Mouse (Mus musculus) limb, embryonic 13.5 days (tissue): ENCODE measurements around the gene Prm3. TPM values are rescaled to one million over a fixed set of nuclear protein-coding genes. Genes with fewer than 3 reads are reported as not detected.
"Not testable (repeated sequence)": the region's sequence is repeated elsewhere in the genome, so short reads cannot be mapped to it uniquely, and the experiment has no call there.

Experiments used
- ATAC-seq: fragments of 200-750 bp; cut with Nextera tagmentation; 2 replicates; pipeline ENCODE4 v1.8.0; 2017; ENCODE audit warnings: low read depth, moderate number of reproducible peaks, moderate TSS enrichment; ENCODE audit not compliant: low FRiP score
- H3K27ac ChIP-seq: fragments of 300-500 bp; sonication (generic); 2 replicates; pipeline ENCODE4 v1.5.1; 2015; ENCODE audit warnings: inconsistent platforms, mild to moderate bottlenecking, moderate library complexity
- H3K27me3 ChIP-seq: fragments of 300-500 bp; sonication (generic); 2 replicates; pipeline ENCODE4 v1.6.1; 2015; ENCODE audit warnings: mild to moderate bottlenecking, inconsistent platforms
- H3K36me3 ChIP-seq: fragments of 300-500 bp; sonication (generic); 2 replicates; pipeline ENCODE4 v1.6.1; 2015; ENCODE audit warnings: inconsistent platforms, mild to moderate bottlenecking, moderate library complexity
- H3K4me1 ChIP-seq: fragments of 300-500 bp; sonication (generic); 2 replicates; pipeline ENCODE4 v1.6.1; 2015; ENCODE audit warnings: inconsistent platforms
- H3K4me2 ChIP-seq: fragments of 300-500 bp; sonication (generic); replicated peaks from 2 replicates; pipeline ENCODE4 v1.6.1; 2015; ENCODE audit warnings: inconsistent platforms, mild to moderate bottlenecking, moderate library complexity
- H3K4me3 ChIP-seq: fragments of 300-500 bp; sonication (generic); 2 replicates; pipeline ENCODE4 v1.5.1; 2015; ENCODE audit warnings: moderate library complexity, mild to moderate bottlenecking, inconsistent platforms
- H3K9ac ChIP-seq: fragments of 300-500 bp; sonication (generic); 2 replicates; pipeline ENCODE4 v1.6.1; 2015; ENCODE audit warnings: mild to moderate bottlenecking, inconsistent platforms
- H3K9me3 ChIP-seq: fragments of 300-500 bp; sonication (generic); 2 replicates; pipeline ENCODE4 v1.6.1; 2016; ENCODE audit warnings: inconsistent platforms
- WGBS: fragments of 180-500 bp; shearing (Covaris S2); methylation state at CpG from one replicate; pipeline ENCODE4 v1.1.7; 2015; 5-methylcytosine and 5-hydroxymethylcytosine counted together
- polyA plus RNA-seq: library from polyadenylated mRNA; unstranded; fragments of >200 nt; fragmentation: Nextera tagmentation; extraction: Ambion mirVana; gene quantifications from 2 replicates; pipeline ENCODE4 v1.2.1, GENCODE M21; 2015

Prm3 gene
- polyA plus RNA-seq, 1 experiment from 2014 or later, result not detected

- 54% methylated on average over 4 of the region's 4 CpGs for WGBS
- peak; percentile 58; the same call in 1 of the 2 replicates for ATAC-seq
- H3K4me2 ChIP-seq, result no peak overlapping the region
- H3K4me1 ChIP-seq, result peaks cover 33% of the 10 kb centered on the region
- H3K9me3 ChIP-seq, result 0 out of 2 replicates have a peak, but pooled peaks cover 3% of the 10 kb centered on the region
- H3K36me3 ChIP-seq, result no peaks in the 10 kb centered on the region
- H3K4me3 ChIP-seq, result no peak overlapping the region
- no peak overlapping the region for H3K9ac ChIP-seq
- no peaks in the 10 kb centered on the region for H3K27me3 ChIP-seq
- H3K27ac ChIP-seq, result peak overlapping the region; percentile 28; the same call in 1 of the 2 replicates
These were observed 35.1 kb upstream of the Prm3 start for GRCm38 (mm10) chr16:10825840-10826239.

- H3K4me2 ChIP-seq, result no peak overlapping the region
- H3K27me3 ChIP-seq, result no peaks in the 10 kb centered on the region
- peaks cover 34% of the 10 kb centered on the region for H3K4me1 ChIP-seq
- H3K36me3 ChIP-seq, result no peaks in the 10 kb centered on the region
- no peak overlapping the region for H3K4me3 ChIP-seq
- H3K9me3 ChIP-seq, result 0 out of 2 replicates have a peak, but pooled peaks cover 3% of the 10 kb centered on the region
- H3K27ac ChIP-seq, result no peak overlapping the region
- ATAC-seq, result no peak
- H3K9ac ChIP-seq, result no peak overlapping the region
- 92% methylated on average over 1 of the region's 1 CpGs for WGBS
These were observed 33.8 kb upstream of the Prm3 start for GRCm38 (mm10) chr16:10824536-10824935.

DNA sequence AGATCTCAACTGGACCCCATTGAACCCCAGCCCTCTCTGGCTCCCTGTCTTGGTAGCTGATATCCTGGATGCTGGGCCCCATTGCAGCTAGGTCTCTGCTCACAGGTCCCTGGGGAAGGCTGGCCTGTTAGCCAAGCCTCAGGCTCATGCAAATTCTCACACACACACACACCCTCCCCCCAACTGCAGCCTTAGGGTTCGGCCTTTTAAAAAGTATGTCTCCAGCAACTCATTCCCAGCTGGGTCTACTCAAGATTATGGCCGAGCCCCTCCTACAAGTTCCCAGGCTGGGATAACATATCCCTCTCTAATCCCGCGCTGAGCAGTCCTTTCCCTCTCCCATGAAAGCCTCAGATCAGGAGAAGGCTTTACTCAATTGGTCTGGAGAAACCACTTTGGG, 30.7 kb upstream of the Prm3 start:
- Histone ChIP-seq H3K4me2 (no peak overlapping the region), H3K4me3 (no peak overlapping the region), H3K9me3 (0 out of 2 replicates have a peak, but pooled peaks cover 3% of the 10 kb centered on the region), H3K36me3 (no peaks in the 10 kb centered on the region), H3K27me3 (no peaks in the 10 kb centered on the region), H3K4me1 (peaks cover 25% of the 10 kb centered on the region), H3K9ac (no peak overlapping the region), H3K27ac (no peak overlapping the region)
- no peak for ATAC-seq
- WGBS, result 37% methylated on average over 4 of the region's 4 CpGs

DNA sequence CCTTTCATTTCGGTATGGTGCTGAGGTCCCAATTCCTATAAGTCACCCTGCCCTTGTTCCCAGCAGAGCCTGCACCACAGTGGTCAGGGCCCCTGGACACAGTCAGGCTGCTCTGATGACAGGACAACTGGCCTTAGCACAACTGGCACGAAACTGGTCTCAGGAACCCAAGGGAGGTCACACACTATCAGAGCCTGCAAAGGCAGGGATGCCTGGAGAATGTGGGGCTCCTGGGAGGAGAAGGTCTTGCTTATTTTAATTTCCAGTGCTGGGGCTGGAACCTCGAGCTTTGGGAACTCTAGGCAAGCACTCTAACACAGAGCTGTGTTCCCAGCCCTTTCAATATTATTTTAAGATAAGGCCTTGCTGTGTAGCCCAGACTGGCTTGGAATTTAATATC, 29.3 kb upstream of the Prm3 start:
- Histone ChIP-seq H3K9ac (no peak overlapping the region), H3K4me1 (peaks cover 12% of the 10 kb centered on the region), H3K4me2 (no peak overlapping the region)

DNA sequence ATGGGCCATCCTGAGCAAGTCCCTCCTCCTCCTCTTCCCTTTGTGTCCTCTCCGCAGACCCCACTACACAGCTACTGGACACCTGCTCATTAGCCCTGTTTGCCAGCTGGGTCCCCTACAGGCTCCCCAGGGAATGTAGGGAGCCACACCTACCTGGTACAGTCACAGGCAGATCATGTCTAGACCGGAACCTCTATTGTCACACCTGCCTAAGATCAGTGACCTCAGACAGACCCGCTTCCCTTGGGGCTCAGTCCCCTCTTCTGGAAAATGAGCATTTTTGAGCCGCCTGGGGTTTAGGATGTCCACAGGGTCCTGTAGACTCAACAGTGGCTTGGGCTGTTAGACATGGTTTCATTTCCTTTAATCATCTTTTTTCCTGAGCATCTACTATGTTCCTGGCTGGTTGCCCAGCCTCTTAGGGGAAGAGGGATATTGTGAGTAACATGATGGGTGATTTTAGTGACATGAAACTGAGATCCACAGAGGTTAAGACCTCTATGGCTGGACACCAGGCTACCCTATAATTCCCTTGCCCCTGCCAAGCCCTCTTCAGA, 27.9 kb upstream of the Prm3 start:
- Histone ChIP-seq H3K27ac (no peak overlapping the region), H3K27me3 (no peaks in the 10 kb centered on the region), H3K9ac (no peak overlapping the region), H3K4me1 (peaks cover 9% of the 10 kb centered on the region), H3K9me3 (0 out of 2 replicates have a peak, but pooled peaks cover 3% of the 10 kb centered on the region), H3K4me2 (no peak overlapping the region), H3K4me3 (no peak overlapping the region), H3K36me3 (no peaks in the 10 kb centered on the region)
- WGBS, result 80% methylated on average over 4 of the region's 4 CpGs
- no peak for ATAC-seq

More for the DNA sequence above, 29.3 kb upstream of the Prm3 start:
- Histone ChIP-seq H3K4me3 (no peak overlapping the region), H3K27ac (no peak overlapping the region), H3K27me3 (no peaks in the 10 kb centered on the region), H3K9me3 (0 out of 2 replicates have a peak, but pooled peaks cover 3% of the 10 kb centered on the region), H3K36me3 (no peaks in the 10 kb centered on the region)
- 73% methylated on average over 3 of the region's 3 CpGs for WGBS
- no peak for ATAC-seq

DNA sequence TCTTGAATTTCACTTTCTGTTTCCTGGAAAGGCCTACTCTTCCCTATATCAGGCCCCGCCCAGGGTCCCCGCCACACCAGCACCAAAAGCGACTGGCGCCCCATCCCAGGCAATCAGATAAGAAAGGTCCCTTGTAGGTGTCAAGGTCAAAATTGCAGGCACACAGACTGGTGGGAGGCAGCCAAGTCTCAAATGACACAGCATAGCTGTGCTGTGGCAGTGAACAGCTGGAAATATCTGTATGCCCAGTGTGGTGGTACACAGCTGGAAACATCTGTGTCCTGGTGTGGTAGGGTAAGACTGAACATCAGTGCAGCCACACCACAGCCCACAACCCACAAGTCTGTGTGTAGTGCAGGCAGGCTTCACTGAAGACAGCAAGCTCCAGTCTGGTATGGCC, 24.1 kb upstream of the Prm3 start:
- Histone ChIP-seq H3K36me3 (no peaks in the 10 kb centered on the region), H3K4me2 (no peak overlapping the region), H3K4me1 (no peaks in the 10 kb centered on the region), H3K27ac (no peak overlapping the region), H3K27me3 (no peaks in the 10 kb centered on the region), H3K9me3 (no peaks in the 10 kb centered on the region), H3K9ac (no peak overlapping the region), H3K4me3 (no peak overlapping the region)
- no peak for ATAC-seq
- WGBS, result 76% methylated on average over 4 of the region's 4 CpGs

DNA sequence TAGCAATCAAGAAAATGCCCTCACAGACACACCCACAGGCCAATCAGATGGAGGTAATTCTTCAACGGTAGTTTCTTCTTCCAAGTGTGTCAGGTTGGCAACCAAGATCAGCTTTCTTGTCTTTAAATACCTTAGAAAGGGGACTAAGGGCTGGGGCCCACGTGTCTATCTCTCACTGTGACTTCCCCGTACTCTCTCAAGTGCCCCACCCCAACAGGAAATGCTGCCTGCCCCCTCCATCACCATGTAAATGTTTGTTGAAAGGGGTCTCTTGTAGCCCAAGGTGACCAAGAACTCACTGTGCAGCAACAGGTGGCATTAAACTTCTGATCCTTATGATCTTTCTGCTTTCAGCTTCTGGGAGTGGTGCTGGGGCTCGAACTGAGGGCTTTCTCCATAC, 23.0 kb upstream of the Prm3 start:
- Histone ChIP-seq H3K4me2 (no peak overlapping the region), H3K9ac (no peak overlapping the region), H3K27me3 (no peaks in the 10 kb centered on the region), H3K4me1 (no peaks in the 10 kb centered on the region), H3K9me3 (no peaks in the 10 kb centered on the region), H3K36me3 (no peaks in the 10 kb centered on the region), H3K4me3 (no peak overlapping the region), H3K27ac (no peak overlapping the region)
- ATAC-seq, result no peak
- WGBS, result 82% methylated on average over 4 of the region's 4 CpGs

DNA sequence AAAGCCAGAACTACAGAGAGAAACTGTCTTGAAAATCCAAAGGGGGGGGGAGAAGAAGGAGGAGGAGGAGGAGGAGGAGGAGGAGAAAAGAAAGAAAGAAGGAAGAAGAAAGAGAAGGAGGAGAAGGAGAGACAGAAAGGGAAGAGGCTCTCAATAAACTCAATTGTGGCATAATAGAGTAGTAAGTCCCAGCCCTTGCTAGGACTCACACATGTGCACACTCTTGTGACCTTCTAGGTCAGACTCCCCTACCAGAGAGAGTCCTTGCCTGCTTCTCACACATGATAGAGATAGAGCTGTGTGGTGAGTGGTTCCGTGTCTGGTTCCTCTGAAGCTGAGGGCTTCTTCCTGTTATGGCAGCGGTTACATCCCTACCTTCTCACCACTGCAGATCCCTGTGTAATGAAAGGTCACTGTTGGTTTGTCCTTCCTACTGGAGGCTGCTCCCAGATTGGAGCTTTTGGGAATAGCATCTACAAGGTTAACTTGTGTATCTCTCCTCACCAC, 22.2 kb upstream of the Prm3 start, which contains the start of gene Gm11172:
Gene Gm11172, plus strand, starts transcription at position 51 of the 507 bp plus-strand sequence.
- Histone ChIP-seq H3K9ac (no peak within 1 kb of the TSS), H3K9me3 (no peaks in the 10 kb centered on the region), H3K36me3 (no peaks in the 10 kb centered on the region), H3K4me2 (no peak within 1 kb of the TSS), H3K4me1 (no peaks in the 10 kb centered on the region), H3K27ac (no peak within 1 kb of the TSS), H3K4me3 (no peak within 1 kb of the TSS), H3K27me3 (no peaks in the 10 kb centered on the region)
- no peak for ATAC-seq
- 85% methylated on average over 2 of the region's 2 CpGs for WGBS

- 100% methylated on average over 1 of the region's 1 CpGs for WGBS
These were observed 19.7 kb upstream of the Prm3 start for GRCm38 (mm10) chr16:10810376-10810775.

GRCm38 (mm10) chr16:10805789-10806527, 15.2 kb upstream of the Prm3 start, which contains the start of gene Prm1:
Gene Prm1, minus strand, starts transcription at chr16:10805839.
- Histone ChIP-seq H3K9me3 (no peaks in the 10 kb centered on the region), H3K36me3 (no peaks in the 10 kb centered on the region), H3K4me1 (peaks cover 11% of the 10 kb centered on the region), H3K4me2 (no peak within 1 kb of the TSS), H3K27me3 (no peaks in the 10 kb centered on the region), H3K4me3 (no peak within 1 kb of the TSS), H3K9ac (peak within 1 kb of the TSS; percentile 35; the same call in 1 of the 2 replicates), H3K27ac (no peak within 1 kb of the TSS)
- ATAC-seq, result no peak
- 70% methylated on average over 10 of the region's 10 CpGs for WGBS

More at GRCm38 (mm10) chr16:10810376-10810775, 19.7 kb upstream of the Prm3 start:
- Histone ChIP-seq H3K36me3 (no peaks in the 10 kb centered on the region), H3K4me1 (peaks cover 11% of the 10 kb centered on the region), H3K4me2 (no peak overlapping the region), H3K4me3 (no peak overlapping the region), H3K27me3 (no peaks in the 10 kb centered on the region), H3K27ac (no peak overlapping the region), H3K9me3 (no peaks in the 10 kb centered on the region), H3K9ac (no peak overlapping the region)
- ATAC-seq, result no peak

GRCm38 (mm10) chr16:10802420-10802819, 11.7 kb upstream of the Prm3 start:
- H3K4me1 ChIP-seq, result peaks cover 11% of the 10 kb centered on the region
- not testable (repeated sequence) for ATAC-seq, H3K27me3 ChIP-seq, H3K36me3 ChIP-seq, H3K4me3 ChIP-seq, H3K27ac ChIP-seq, H3K9me3 ChIP-seq, H3K4me2 ChIP-seq, H3K9ac ChIP-seq
- 86% methylated on average over 3 of the region's 3 CpGs for WGBS

DNA sequence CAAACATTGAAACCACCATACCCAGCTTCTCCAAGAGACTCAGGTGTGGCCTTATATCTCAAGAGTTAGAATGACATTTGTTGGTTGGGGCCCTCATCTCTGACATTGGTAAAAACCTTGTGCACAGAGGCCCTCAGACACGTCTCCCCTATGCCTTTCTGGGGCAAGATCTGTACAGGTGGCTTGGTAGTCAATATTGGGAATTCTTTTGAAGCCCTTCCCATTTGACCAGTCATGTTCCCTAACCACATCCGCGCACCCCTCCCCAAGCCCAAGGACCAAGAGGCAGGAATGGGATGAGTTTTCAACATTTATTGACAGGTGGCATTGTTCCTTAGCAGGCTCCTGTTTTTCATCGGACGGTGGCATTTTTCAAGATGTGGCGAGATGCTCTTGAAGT, 5.3 kb upstream of the Prm3 start, which contains the start of gene Prm2:
Gene Prm2, minus strand, starts transcription at position 101 of the 400 bp plus-strand sequence.
- Histone ChIP-seq H3K27me3 (peaks cover 33% of the 10 kb centered on the region), H3K9ac (no peak within 1 kb of the TSS), H3K4me2 (no peak within 1 kb of the TSS), H3K4me1 (no peaks in the 10 kb centered on the region), H3K4me3 (no peak within 1 kb of the TSS), H3K36me3 (no peaks in the 10 kb centered on the region), H3K9me3 (no peaks in the 10 kb centered on the region), H3K27ac (no peak within 1 kb of the TSS)
- WGBS, result 74% methylated on average over 6 of the region's 6 CpGs
- ATAC-seq, result no peak
